Mouse (Mus musculus): Measurements from ENCODE around the gene Lhfpl2.

DNA sequence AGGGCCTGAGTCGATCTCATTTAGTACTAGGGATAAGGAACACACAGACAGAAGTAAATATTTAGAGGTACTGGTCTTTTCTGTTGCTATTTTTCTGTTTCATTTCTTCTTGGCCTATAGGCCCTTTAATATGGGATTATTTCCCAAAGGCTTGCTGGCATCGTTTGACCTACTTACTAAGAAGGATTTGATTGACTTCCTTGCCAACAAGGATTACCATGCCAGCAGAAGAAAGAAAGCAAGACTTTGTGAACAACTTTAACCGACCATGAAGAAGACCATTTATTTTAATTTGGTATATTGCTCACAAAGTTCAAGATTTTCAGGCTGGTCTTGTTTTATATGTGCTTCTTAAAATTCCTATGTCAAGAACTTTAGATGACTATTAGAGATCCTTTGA lies 42.8 kb downstream of the Lhfpl2 start:
- no peak for TF ChIP-seq CTCF (IDR thresholded peaks at IDR 0.05; ENCODE audit: control insufficient read depth, insufficient read depth, insufficient read length)
- TF ChIP-seq USF1 (IDR thresholded peaks at IDR 0.05; ENCODE audit: low read depth), result no peak
- no peak for TF ChIP-seq CEBPB (IDR thresholded peaks at IDR 0.05; ENCODE audit: low read depth)
- no peak for TF ChIP-seq MYOG (IDR thresholded peaks at IDR 0.05; ENCODE audit: control insufficient read depth, extremely low read depth, insufficient read length)
- no peak for TF ChIP-seq MYOD1 (IDR thresholded peaks at IDR 0.05; ENCODE audit: control insufficient read depth, insufficient read length, low read depth)
- no peak for TF ChIP-seq MAX (IDR thresholded peaks at IDR 0.05)
- TF ChIP-seq FOSL1 (IDR thresholded peaks at IDR 0.05; ENCODE audit: insufficient read depth, low read length, poor library complexity, severe bottlenecking), result no peak
